In the genomic region with DNA sequence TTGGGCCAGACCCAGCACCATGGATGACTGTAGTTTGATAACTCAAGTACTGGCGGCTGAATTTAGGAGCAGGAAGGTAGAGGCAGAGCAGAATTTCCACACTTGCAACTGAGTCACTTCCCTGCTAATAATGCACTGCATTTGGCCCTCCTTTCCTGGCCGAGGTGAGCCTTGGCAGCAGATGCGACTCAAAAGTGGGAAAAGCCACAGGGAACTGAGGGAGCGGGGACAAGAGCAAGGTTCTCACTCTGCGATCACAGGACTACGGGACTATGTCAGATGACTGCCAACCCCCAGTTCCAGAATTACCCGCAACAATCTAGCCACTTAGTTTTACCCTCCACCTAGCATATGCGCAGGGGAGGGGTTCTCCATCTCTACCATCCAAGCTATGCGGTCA, we compare ENCODE assay signal across 26 mouse cellular contexts. TPM values are rescaled to one million over a fixed set of nuclear protein-coding genes. Genes with fewer than 3 reads are reported as not detected.
DNase-seq lines count a peak whose midpoint lies in the region; ATAC-seq and TF ChIP-seq lines count a peak whose summit lies in the region.
"Had no signal": no experiment of that assay in that cellular context is flagged by ENCODE, and none has a peak within 500 bp of the region (broad histone marks: within the 10 kb centered on the region; RNA-seq: fewer than 3 reads in every experiment).

No protein-coding gene starts in this region.

- 0 out of 2 replicates have a peak, but pooled peaks have one; percentile 36 for TF ChIP-seq EP300 in heart, adult 2 months (IDR thresholded peaks at IDR 0.05; ENCODE audit: insufficient read depth, low read depth, low read length)

- H3K36me3 ChIP-seq in heart, adult 2 months (ENCODE audit: control insufficient read depth, insufficient read depth, low read length): no peaks in the 10 kb centered on the region
- H3K36me3 ChIP-seq in liver, embryonic 12.5 days: no peaks in the 10 kb centered on the region
- peaks cover 16% of the 10 kb centered on the region for H3K36me3 ChIP-seq in small intestine, adult 2 months (ENCODE audit: control insufficient read depth, insufficient read depth, low read length)
- H3K36me3 ChIP-seq in midbrain, embryonic 15.5 days (replicated peaks): no peaks in the 10 kb centered on the region
- H3K36me3 ChIP-seq: embryonic facial prominence, embryonic 12.5 days; heart, embryonic 10.5 days; hindbrain, embryonic 12.5 days; limb, embryonic 12.5 days; lung, embryonic 15.5 days; neural tube, embryonic 13.5 days had no signal

- TF ChIP-seq POLR2A in heart, adult 2 months (IDR thresholded peaks at IDR 0.05; ENCODE audit: insufficient read depth, low read depth, low read length): no peak
- TF ChIP-seq POLR2A in cortical plate, adult 2 months (IDR thresholded peaks at IDR 0.05; ENCODE audit: extremely low read depth, insufficient read depth, low read length): no peak
- no peak for TF ChIP-seq POLR2A in small intestine, adult 2 months (IDR thresholded peaks at IDR 0.05; ENCODE audit: low read depth, low read length)

- TF ChIP-seq CTCF in heart, adult 2 months (IDR thresholded peaks at IDR 0.05): no peak
- no peak for TF ChIP-seq CTCF in cortical plate, adult 2 months (IDR thresholded peaks at IDR 0.05; ENCODE audit: extremely low read depth, insufficient read depth, low read length)
- TF ChIP-seq CTCF in small intestine, adult 2 months (IDR thresholded peaks at IDR 0.05; ENCODE audit: extremely low read depth, insufficient read length, insufficient replicate concordance, low read depth, low read length): no peak

- no peaks in the 10 kb centered on the region; the same call in 1 of the 2 replicates for H3K79me2 ChIP-seq in heart, adult 2 months (replicated peaks; ENCODE audit: control insufficient read depth, insufficient read depth, low read length)

- DNase-seq in heart, adult 2 months: peak in 1 of 2 experiments; percentile 25
- DNase-seq in heart, postnatal 10 days: no peak
- no peak for DNase-seq in left cerebral cortex, postnatal 25 days (ENCODE audit: low spot score in 2 of 2)
- DNase-seq: adrenal gland, postnatal 25 days; cerebellum, adult 11 months; cerebellum, adult 9-11 months; gastrocnemius, postnatal 25 days; kidney, adult 2 months; lung, postnatal 4 days; midbrain, embryonic 14.5 days; retina, postnatal 1 day; thymus, postnatal 14 days had no signal

- WGBS in heart, adult 2 months: 60% methylated on average over 9 of the region's 9 CpGs
- WGBS in liver, embryonic 12.5 days (ENCODE audit: insufficient replicate concordance): 77% methylated on average over 9 of the region's 9 CpGs
- 94% methylated on average over 9 of the region's 9 CpGs for WGBS in small intestine, adult 2 months
- WGBS in midbrain, embryonic 15.5 days: 93% methylated on average over 9 of the region's 9 CpGs

- peaks cover 3% of the 10 kb centered on the region; the same call in 1 of the 2 replicates for H3K4me1 ChIP-seq in heart, adult 2 months (ENCODE audit: control insufficient read depth, insufficient read depth, low read length)
- H3K4me1 ChIP-seq in cortical plate, adult 2 months (ENCODE audit: control insufficient read depth, insufficient read depth, low read length): peaks cover 11% of the 10 kb centered on the region
- peaks cover 40% of the 10 kb centered on the region for H3K4me1 ChIP-seq in liver, embryonic 12.5 days
- H3K4me1 ChIP-seq in small intestine, adult 2 months (ENCODE audit: control insufficient read depth, insufficient read depth, insufficient read length, low read length): peaks cover 30% of the 10 kb centered on the region; the same call in 1 of the 2 replicates
- peaks cover 12% of the 10 kb centered on the region for H3K4me1 ChIP-seq in midbrain, embryonic 15.5 days

- intact Hi-C loops in heart, adult 2 months (cut with DNase I): no loop called here
- intact Hi-C loops in heart, postnatal 10 days (cut with DNase I): no loop called here
- intact Hi-C loops in left cerebral cortex, postnatal 25 days (cut with DNase I): loop anchor here (10.0 kb wide), 1 partner anchor 276 kb away; no protein-coding TSS in a partner anchor

- no peaks in the 10 kb centered on the region for H3K9me3 ChIP-seq in liver, embryonic 12.5 days (replicated peaks)
- no peaks in the 10 kb centered on the region for H3K9me3 ChIP-seq in midbrain, embryonic 15.5 days
- H3K9me3 ChIP-seq: embryonic facial prominence, embryonic 12.5 days; heart, embryonic 10.5 days; hindbrain, embryonic 12.5 days; limb, embryonic 12.5 days; lung, embryonic 15.5 days; neural tube, embryonic 13.5 days had no signal

- H3K9ac ChIP-seq in heart, adult 2 months (ENCODE audit: low read depth, low read length): peak overlapping the region; percentile 52
- H3K9ac ChIP-seq in liver, embryonic 12.5 days: no peak overlapping the region
- H3K9ac ChIP-seq in midbrain, embryonic 15.5 days: no peak overlapping the region
- H3K9ac ChIP-seq: embryonic facial prominence, embryonic 12.5 days; hindbrain, embryonic 12.5 days; limb, embryonic 12.5 days; lung, embryonic 15.5 days; neural tube, embryonic 13.5 days had no signal

- H3K4me2 ChIP-seq in liver, embryonic 12.5 days: peak overlapping the region; percentile 96
- no peak overlapping the region for H3K4me2 ChIP-seq in midbrain, embryonic 15.5 days
- H3K4me2 ChIP-seq: embryonic facial prominence, embryonic 12.5 days; hindbrain, embryonic 12.5 days; limb, embryonic 12.5 days; lung, embryonic 15.5 days; neural tube, embryonic 13.5 days had no signal

- ATAC-seq in liver, embryonic 12.5 days: no peak
- ATAC-seq in midbrain, embryonic 15.5 days (replicated peaks): no peak

- no peaks in the 10 kb centered on the region for H3K27me3 ChIP-seq in heart, adult 2 months (ENCODE audit: control insufficient read depth, insufficient read depth, low read length)
- H3K27me3 ChIP-seq in liver, embryonic 12.5 days (replicated peaks): peaks cover 44% of the 10 kb centered on the region
- H3K27me3 ChIP-seq in small intestine, adult 2 months (ENCODE audit: control insufficient read depth, insufficient read depth, low read length): no peaks in the 10 kb centered on the region
- H3K27me3 ChIP-seq in midbrain, embryonic 15.5 days (replicated peaks): peaks cover 7% of the 10 kb centered on the region; the same call in 1 of the 2 replicates
- H3K27me3 ChIP-seq: lung, embryonic 15.5 days had no signal

- H3K4me3 ChIP-seq in heart, adult 2 months: peak overlapping the region; percentile 22; the same call in 1 of the 2 replicates
- H3K4me3 ChIP-seq in cortical plate, adult 2 months (ENCODE audit: insufficient read depth, low read length): 0 out of 2 replicates have a peak overlapping the region, but pooled peaks have one; percentile 4
- H3K4me3 ChIP-seq in liver, embryonic 12.5 days: no peak overlapping the region
- peak overlapping the region; percentile 43 for H3K4me3 ChIP-seq in small intestine, adult 2 months (ENCODE audit: low read depth, low read length)
- H3K4me3 ChIP-seq in midbrain, embryonic 15.5 days: no peak overlapping the region
- H3K4me3 ChIP-seq: embryonic facial prominence, embryonic 12.5 days; heart, embryonic 10.5 days; hindbrain, embryonic 12.5 days; limb, embryonic 12.5 days; lung, embryonic 15.5 days; myocyte; neural tube, embryonic 13.5 days had no signal

- H3K27ac ChIP-seq in heart, adult 2 months: peak overlapping the region; percentile 36
- H3K27ac ChIP-seq in cortical plate, adult 2 months (ENCODE audit: insufficient read depth, low read length): no peak overlapping the region
- H3K27ac ChIP-seq in liver, embryonic 12.5 days: no peak overlapping the region
- no peak overlapping the region for H3K27ac ChIP-seq in small intestine, adult 2 months (ENCODE audit: insufficient read depth, low read depth, low read length)
- H3K27ac ChIP-seq in midbrain, embryonic 15.5 days: no peak overlapping the region
- H3K27ac ChIP-seq: embryonic facial prominence, embryonic 12.5 days; heart, embryonic 10.5 days; hindbrain, embryonic 12.5 days; kidney, postnatal 0 days; limb, embryonic 12.5 days; lung, embryonic 15.5 days; neural tube, embryonic 13.5 days had no signal

RNA-seq across cellular contexts. Expression of gene Dgat2, which starts 3.2 kb away (rescaled TPM):
- total RNA-seq in heart, adult 2 months (2021): 100 to 1,000 TPM; 309 to 376 TPM
- 347 and 390 TPM in 2 replicates for polyA plus RNA-seq in heart, adult 2 months (2012; rRNA removed)
- total RNA-seq in heart, postnatal 10 days (2021): 100 to 1,000 TPM; 154 to 202 TPM
- polyA plus RNA-seq in cortical plate, adult 2 months (2012; rRNA removed): 74.0 and 76.7 TPM in 2 replicates
- 57.5 and 59.3 TPM in 2 replicates for polyA plus RNA-seq in liver, embryonic 12.5 days (2016; fragmentation: Nextera tagmentation; extraction: Ambion mirVana)
- 159 and 234 TPM in 2 replicates for polyA plus RNA-seq in small intestine, adult 2 months (2012; rRNA removed)
- 10 to 100 TPM; 67.5 to 72.6 TPM for total RNA-seq in left cerebral cortex, postnatal 25 days (2021)
- 21.4 and 22.0 TPM in 2 replicates for polyA plus RNA-seq in midbrain, embryonic 15.5 days (2015; fragmentation: Nextera tagmentation; extraction: Ambion mirVana)
- total RNA-seq: megakaryocyte-erythroid progenitor cell, adult 5-6 weeks had no signal

RNA-seq across cellular contexts. Expression of gene Uvrag, which starts 38.3 kb away (rescaled TPM):
- 10 to 100 TPM; 21.0 to 22.1 TPM for total RNA-seq in heart, adult 2 months (2021)
- polyA plus RNA-seq in heart, adult 2 months (2012; rRNA removed): 5.9 and 9.1 TPM in 2 replicates
- total RNA-seq in heart, postnatal 10 days (2021): 10 to 100 TPM; 34.6 to 35.0 TPM
- 18.0 and 19.7 TPM in 2 replicates for polyA plus RNA-seq in cortical plate, adult 2 months (2012; rRNA removed)
- 13.5 and 15.1 TPM in 2 replicates for polyA plus RNA-seq in liver, embryonic 12.5 days (2016; fragmentation: Nextera tagmentation; extraction: Ambion mirVana)
- polyA plus RNA-seq in small intestine, adult 2 months (2012; rRNA removed): 14.8 and 28.2 TPM in 2 replicates
- 10 to 100 TPM; 50.9 to 56.3 TPM for total RNA-seq in left cerebral cortex, postnatal 25 days (2021)
- 16.8 and 18.2 TPM in 2 replicates for polyA plus RNA-seq in midbrain, embryonic 15.5 days (2015; fragmentation: Nextera tagmentation; extraction: Ambion mirVana)

RNA-seq across cellular contexts. Expression of gene Mogat2, which starts 59.1 kb away (rescaled TPM):
- total RNA-seq in heart, adult 2 months (2021): not detected
- polyA plus RNA-seq in heart, adult 2 months (2012; rRNA removed): 0.47 TPM in 1 of 2 replicates, not detected in the other
- total RNA-seq in heart, postnatal 10 days (2021): not detected
- 0.10 TPM in 1 of 2 replicates, not detected in the other for polyA plus RNA-seq in cortical plate, adult 2 months (2012; rRNA removed)
- 28.8 and 33.9 TPM in 2 replicates for polyA plus RNA-seq in liver, embryonic 12.5 days (2016; fragmentation: Nextera tagmentation; extraction: Ambion mirVana)
- polyA plus RNA-seq in small intestine, adult 2 months (2012; rRNA removed): 377 and 652 TPM in 2 replicates
- total RNA-seq in left cerebral cortex, postnatal 25 days (2021): not detected
- polyA plus RNA-seq in midbrain, embryonic 15.5 days (2015; fragmentation: Nextera tagmentation; extraction: Ambion mirVana): 1.3 and 1.9 TPM in 2 replicates
- total RNA-seq: gastrocnemius, postnatal 25 days; layer of hippocampus, postnatal 25 days; megakaryocyte-erythroid progenitor cell, adult 5-6 weeks had no signal

Comparison
In these comparisons a context has a peak if more than half of its experiments do, and no peak if none do; other contexts are left out.
1. H3K4me3 ChIP-seq: peak in heart, adult 2 months (single experiment), cortical plate, adult 2 months (single experiment) and small intestine, adult 2 months (single experiment); none in liver, embryonic 12.5 days (single experiment) and midbrain, embryonic 15.5 days (single experiment).
2. RNA of gene Mogat2, which starts 59.1 kb away (polyA plus RNA-seq): 377 to 652 TPM in small intestine, adult 2 months; 28.8 to 33.9 TPM in liver, embryonic 12.5 days, 1.3 to 1.9 TPM in midbrain, embryonic 15.5 days, 0.47 TPM in heart, adult 2 months and 0.10 TPM in cortical plate, adult 2 months; every median in the first group is over 10 times any median in the second.